In genomic region chr12:117862655-117863054, GRCm38 (mm10) we compare ENCODE assay signal across 21 mouse cellular contexts.
"Had no signal": no experiment of that assay in that cellular context is flagged by ENCODE, and none has a peak within 500 bp of the region (broad histone marks: within the 10 kb centered on the region; RNA-seq: fewer than 3 reads in every experiment).

No protein-coding gene starts in this region.

- ATAC-seq: midbrain, embryonic 16.5 days had no signal

- H3K4me1 ChIP-seq: liver, embryonic 15.5 days; midbrain, embryonic 10.5 days; midbrain, embryonic 12.5 days; neural tube, embryonic 13.5 days; neural tube, embryonic 15.5 days had no signal

- H3K27ac ChIP-seq: liver, embryonic 15.5 days; midbrain, embryonic 10.5 days; midbrain, embryonic 12.5 days; neural tube, embryonic 13.5 days; neural tube, embryonic 15.5 days had no signal

- H3K9me3 ChIP-seq: liver, embryonic 15.5 days; megakaryocyte, embryonic 14.5 days; neural tube, embryonic 13.5 days; neural tube, embryonic 15.5 days had no signal

- H3K4me3 ChIP-seq: liver, embryonic 15.5 days; megakaryocyte, embryonic 14.5 days; midbrain, embryonic 10.5 days; midbrain, embryonic 12.5 days; myocyte; neural tube, embryonic 13.5 days; neural tube, embryonic 15.5 days had no signal

- DNase-seq: lung, adult 18-20 months; lung, embryonic 14.5 days; lung, postnatal 10 days; lung, postnatal 4 days; midbrain, embryonic 14.5 days; retina, postnatal 1 day; right cerebral cortex, adult 18-20 months; right cerebral cortex, postnatal 25 days; right cerebral cortex, postnatal 4 days; spleen, adult 18-20 months; thymus, adult 18-20 months; thymus, postnatal 14 days; thymus, postnatal 36 days had no signal

- H3K9ac ChIP-seq: liver, embryonic 15.5 days; lung, embryonic 14.5 days; midbrain, embryonic 12.5 days; neural tube, embryonic 13.5 days; neural tube, embryonic 15.5 days had no signal

- H3K36me3 ChIP-seq: neural tube, embryonic 13.5 days; neural tube, embryonic 15.5 days had no signal

- H3K4me2 ChIP-seq: liver, embryonic 15.5 days; lung, embryonic 14.5 days; midbrain, embryonic 12.5 days; neural tube, embryonic 13.5 days; neural tube, embryonic 15.5 days had no signal

- H3K27me3 ChIP-seq: liver, embryonic 15.5 days; megakaryocyte, embryonic 14.5 days; midbrain, embryonic 12.5 days; neural tube, embryonic 13.5 days; neural tube, embryonic 15.5 days had no signal
